Mouse (Mus musculus): ENCODE data around the gene Jmjd8.
"Not testable (repeated sequence)": the region's sequence is repeated elsewhere in the genome, so short reads cannot be mapped to it uniquely, and the experiment has no call there.

Gene Jmjd8

DNA sequence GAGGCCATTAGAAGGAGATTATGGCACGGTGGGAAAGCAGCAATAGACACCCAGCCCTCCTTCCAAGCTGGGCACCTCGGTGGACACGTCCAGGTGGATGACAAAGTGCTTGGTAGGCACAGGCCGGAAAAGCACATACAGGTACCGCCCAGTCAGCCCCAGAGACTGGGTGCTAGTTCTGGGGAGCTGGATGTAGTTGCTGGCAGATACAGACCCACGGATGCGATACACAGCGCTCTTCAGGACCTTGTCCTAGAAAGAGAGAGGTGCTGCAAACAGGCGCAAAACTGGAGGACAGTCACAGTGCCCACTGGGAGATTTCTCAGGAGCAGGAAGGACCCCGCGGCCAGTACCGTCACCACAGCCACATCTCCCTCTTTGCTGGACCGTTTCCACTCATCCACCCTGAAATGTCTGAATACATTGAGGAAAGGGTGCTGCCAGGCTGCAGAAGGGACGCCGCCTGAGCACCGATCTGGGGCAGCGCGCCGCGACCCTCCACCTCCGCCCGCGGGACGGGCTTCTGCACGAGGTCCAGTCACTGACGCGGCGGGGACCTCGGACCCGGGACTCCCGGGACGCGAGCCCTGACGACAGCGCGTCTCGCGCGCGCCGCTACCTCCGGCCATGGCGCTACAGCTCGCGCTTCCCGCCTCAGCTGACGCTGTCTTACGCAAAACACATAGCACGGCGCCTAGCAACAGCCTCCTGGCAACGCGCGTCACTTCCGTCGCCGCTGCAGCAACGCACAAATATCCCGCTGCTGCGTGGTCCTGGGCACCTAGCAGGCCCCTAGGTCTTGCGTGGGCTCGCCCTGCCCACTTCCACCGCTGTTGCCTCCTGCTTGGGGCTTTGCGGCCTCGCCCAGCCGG is 32.4 kb downstream of the Jmjd8 start, which contains the start of gene Wdr90:
Gene Wdr90 (minus strand): TSS at position 670 of the 872 bp plus-strand sequence.
- DNase-seq (ENCODE audit: low read depth, low spot score) = peak; percentile 71

DNA sequence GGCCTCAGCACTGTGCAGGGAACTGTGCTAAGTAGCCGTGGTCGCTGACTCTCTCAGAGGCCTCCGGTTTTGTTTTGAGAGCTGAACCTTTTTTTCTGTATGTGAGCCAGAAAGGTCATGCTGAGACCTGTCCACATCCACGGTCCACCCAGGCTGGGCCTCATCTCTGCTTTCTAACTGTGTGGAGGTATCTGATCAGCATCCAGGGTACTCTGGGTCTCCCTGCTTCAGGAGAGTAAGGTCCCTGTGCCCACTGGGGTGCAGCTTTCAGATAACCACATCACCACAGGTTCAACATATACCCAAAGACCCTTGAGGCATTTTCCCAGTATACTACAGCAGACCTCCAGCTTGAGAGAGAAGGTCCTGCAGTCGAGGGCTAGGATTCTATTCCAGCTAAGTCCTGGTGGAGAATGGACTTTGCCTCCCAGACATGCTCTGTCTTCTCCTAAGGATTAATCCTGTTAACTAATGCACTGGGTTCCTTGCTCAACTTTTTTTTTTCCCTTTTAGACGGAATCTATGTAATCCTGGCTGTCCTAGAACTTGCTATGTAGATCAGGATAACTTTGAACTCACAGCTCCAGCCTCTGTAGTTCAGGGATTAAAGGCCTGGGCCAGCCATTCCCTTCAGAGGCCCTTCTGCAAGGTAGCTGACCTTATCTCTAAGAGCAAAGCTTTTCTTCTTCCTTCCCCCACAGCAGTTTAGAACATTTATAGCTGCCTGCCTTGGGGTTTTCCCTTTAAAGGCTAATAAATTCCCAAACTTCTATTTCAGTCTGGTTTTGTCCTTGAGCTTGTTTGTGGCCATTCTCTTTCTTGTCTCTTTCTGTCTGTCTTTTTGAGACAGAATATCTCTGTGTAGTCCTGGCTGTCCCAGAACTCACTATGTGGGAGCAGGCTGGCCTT is 33.3 kb downstream of the Jmjd8 start:
- no peak for DNase-seq (ENCODE audit: low read depth, low spot score)

DNA sequence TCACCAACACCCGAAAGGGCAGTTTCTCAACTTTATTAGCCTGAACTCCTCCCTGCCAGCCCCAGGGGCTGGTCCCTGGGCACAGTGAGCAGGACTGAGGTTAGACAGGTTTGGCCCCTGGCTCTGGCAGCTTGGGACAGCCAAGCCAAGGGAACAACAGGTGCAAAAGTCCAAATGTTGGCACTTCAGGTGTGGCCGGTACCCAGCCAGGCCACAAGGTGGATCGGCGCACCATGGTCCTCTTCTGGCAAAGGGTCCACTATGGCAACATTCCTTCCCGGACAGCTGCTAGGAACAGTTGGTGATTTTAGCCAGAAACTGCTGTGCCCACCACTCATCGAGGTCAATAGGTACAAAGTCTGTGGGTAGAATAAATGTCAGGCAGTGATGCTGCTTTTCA is 35.0 kb downstream of the Jmjd8 start:
- no peak for DNase-seq (ENCODE audit: low read depth, low spot score)

DNA sequence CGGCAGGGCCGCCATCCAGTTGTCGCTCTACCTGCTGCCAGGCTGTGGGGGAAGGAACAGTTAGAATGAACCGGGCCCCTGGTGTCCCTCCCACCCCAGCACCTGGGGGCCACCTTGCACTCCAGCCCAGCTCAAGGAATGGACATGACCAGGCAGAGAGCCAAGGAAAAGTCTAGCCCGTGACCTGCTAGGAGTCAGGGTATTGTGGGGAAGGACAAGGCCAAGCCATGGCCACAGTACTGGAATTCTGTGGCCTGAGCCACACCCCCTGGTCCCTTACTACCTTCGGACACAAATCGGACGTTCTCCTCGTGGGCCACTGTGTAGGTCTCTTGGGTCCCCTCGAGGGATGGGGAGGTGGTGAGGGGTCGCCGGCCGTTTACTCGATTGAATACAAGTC is 35.6 kb downstream of the Jmjd8 start:
- DNase-seq (ENCODE audit: low read depth, low spot score) = no peak

DNA sequence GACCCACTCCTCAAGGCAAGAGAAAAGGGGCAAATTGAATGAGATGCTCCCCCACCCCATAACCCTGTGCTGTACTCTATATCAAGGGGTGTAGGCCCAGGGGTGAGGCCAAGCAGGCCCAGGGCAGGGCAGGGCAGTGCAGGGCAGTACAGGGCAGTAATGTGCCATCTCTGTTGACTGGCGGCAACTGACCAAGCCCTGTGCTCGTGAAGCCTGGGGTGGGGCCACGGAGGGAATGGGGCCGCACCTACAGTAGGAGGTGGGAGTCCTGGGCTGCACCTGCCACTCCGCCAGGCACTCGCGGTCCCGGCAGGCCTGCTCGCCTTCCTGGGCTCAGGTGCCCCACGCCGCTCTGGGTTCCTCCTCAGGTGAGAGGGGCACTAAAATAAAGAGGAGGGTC is 36.6 kb downstream of the Jmjd8 start:
- DNase-seq (ENCODE audit: low read depth, low spot score) = no peak

DNA sequence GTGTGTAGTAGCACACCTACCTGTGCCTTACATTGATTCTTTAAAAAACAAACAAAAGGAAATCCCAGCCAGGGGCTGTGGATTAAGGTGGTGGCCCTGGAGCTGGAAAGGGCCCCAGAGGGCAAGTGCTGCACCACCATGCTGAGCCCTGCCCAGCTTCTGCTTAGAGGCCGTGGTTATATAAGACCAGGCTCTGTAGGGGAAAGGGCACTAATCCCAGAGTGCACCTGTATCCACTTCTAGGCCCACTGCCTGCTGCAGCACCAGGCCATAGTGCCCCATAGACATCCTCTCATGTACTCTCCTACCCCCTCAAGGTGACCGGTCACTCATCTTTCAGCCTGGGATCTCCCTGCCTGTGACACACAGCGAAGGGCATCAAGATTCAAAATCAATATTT is 37.5 kb downstream of the Jmjd8 start:
- DNase-seq (ENCODE audit: low read depth, low spot score) = no peak

DNA sequence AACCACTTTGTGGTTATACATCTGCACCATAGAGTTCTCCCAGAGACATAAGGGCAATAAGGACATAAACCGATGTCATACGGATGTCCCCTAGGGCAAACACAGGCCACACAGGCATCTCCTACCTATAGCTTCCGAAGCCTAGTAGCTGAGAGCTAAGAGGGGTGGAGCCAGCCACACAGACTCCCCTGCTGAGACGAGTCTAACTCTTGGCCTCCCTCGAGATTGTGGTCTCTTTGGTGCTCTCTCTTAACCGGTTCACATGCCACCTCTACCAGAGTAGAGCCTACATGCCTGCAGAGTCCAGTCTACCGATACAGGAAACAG is 38.8 kb downstream of the Jmjd8 start:
- no peak for DNase-seq (ENCODE audit: low read depth, low spot score)

DNA sequence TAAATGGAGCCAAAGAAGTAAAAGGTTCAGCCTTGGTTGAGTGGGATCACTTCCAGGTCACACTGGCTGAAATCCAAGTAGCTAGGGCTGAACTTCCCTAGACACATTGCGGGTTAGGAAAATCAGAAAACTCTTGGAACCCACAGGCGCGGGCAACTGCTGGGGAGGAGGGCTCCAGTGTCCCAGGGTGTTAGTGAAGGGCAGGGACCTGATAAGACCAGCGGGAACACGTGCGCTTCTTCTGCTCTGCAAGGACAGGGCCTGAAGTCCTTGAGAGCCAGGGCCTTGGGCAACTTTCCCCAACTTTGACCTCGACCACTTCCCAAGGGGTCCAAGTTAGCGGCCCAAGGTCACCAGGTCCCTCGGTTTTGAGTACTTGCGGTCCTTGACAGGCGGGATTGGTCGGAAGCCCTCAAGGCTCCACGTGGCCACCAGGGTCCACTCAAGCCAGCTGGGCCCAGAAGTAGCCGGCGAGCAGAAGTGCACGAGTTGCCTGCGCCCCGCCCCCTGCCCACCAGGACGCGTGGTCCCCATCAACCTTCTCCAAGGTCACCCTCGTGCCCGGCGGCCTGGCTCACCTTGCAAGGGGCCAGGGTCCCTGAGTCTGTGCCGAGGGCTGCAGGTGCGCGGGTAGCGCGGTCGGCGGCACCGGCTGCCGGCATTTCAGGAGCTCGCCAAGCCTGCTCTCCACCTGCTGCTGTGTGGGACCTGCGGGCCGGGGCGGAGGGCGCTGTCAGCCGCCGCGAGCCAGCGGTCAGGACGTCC is 39.4 kb downstream of the Jmjd8 start:
- DNase-seq (ENCODE audit: low read depth, low spot score) = no peak

DNA sequence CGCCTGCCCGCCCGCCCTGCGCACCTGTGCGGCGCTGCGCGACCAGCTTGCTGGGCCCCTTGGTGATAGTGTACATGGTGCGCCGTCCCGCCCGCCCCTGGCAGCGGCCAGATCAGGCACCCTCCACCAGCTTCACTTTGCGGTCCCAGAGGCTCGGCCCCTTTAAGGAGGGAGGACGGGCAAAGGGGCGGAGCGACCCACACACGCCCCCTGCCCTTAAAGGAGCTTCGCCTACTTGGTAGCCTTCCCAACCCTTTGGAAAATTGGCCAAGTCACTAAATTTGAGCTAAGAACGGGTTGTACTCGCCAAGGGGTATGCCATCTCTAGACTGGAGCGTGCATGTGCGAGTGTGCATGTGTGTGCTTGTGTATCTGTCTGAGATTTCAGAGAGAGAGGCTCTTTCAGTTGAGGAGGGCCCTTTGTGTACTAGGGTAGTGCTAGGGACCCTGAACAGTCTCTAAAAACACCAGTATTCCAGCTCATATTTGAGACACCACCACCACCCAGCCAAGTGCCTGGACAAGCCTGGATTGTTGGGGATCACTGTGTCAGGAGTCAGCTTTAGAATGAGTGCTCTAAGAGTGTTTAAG is 40.0 kb downstream of the Jmjd8 start, which contains the start of gene Mcrip2:
Gene Mcrip2 (minus strand): TSS at position 164 of the 591 bp plus-strand sequence.
- DNase-seq (ENCODE audit: low read depth, low spot score) = no peak

DNA sequence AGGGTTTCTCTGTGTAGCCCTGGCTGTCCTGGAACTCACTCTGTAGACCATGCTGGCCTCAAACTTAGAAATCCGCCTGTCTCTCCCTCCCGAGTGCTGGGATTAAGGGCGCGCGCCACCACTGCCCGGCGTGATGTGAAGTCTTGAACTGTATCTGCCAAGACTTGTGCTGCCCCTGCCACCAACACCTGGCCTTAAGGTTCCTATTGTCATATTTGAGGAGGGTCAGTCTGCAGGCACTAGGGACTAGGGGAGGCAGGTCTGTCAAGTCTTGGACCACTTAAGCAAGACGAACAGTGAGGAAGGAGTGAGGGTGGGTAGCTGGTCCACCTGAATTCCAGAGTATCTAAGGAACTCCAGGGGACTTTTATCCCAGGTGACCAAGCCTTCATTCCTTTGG is 40.8 kb downstream of the Jmjd8 start:
- DNase-seq (ENCODE audit: low read depth, low spot score) = no peak

DNA sequence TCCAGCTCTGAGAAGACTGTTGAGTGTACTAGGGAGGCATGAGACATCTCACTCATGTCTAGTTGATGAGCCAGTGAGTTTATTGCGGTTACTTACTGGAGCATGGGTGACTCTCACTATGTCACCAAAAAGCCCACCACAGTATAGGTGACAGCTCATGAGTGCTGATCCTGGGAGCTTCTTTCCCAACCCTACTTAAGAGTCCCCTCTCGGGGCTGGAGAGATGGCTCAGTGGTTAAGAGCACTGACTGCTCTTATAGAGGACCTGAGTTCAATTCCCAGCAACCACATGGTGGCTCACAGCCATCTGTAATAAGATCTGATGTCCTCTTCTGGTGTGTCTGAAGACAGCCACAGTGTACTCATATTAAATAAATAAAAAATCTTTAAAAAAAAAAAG is 41.3 kb downstream of the Jmjd8 start:
- DNase-seq (ENCODE audit: low read depth, low spot score) = no peak

DNA sequence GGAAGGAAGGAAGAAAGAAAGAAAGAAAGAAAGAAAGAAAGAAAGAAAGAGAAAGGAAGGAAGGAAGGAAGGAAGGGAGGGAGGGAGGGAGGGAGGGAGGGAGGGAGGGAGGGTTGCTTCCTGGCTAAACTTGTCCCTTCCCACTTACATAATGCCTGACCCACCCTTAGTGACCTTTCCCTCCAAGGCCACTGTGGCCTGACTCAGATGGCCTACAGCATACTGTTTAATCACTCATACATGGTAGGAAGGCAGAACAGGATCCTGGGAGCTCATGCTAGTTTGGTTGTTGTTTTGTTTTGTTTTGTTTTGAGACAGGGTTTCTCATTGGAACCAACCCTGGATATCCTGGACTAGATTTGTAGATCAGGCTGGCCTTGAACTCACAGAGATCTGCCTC is 42.9 kb downstream of the Jmjd8 start:
- not testable (repeated sequence) for DNase-seq (ENCODE audit: low read depth, low spot score)

DNA sequence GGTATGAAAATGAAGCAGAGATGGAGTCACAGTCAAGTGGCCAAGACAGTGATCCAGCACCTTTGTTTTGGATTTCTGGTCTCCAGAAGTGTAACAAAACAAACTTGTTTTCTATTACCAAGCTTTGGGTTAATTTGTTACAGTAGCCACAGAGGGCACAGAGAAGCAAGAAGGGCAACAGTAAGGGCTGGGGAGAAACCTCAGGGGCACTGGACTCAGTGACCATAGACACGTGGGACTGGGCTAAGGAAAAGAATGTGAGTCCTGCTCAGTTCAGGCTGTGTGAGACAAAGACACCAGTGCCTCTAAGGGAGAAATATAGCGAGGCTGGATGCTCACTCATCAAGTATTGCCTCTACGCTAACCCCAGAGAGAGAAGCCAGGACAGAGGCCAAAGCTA is 44.0 kb downstream of the Jmjd8 start:
- no peak for DNase-seq (ENCODE audit: low read depth, low spot score)

DNA sequence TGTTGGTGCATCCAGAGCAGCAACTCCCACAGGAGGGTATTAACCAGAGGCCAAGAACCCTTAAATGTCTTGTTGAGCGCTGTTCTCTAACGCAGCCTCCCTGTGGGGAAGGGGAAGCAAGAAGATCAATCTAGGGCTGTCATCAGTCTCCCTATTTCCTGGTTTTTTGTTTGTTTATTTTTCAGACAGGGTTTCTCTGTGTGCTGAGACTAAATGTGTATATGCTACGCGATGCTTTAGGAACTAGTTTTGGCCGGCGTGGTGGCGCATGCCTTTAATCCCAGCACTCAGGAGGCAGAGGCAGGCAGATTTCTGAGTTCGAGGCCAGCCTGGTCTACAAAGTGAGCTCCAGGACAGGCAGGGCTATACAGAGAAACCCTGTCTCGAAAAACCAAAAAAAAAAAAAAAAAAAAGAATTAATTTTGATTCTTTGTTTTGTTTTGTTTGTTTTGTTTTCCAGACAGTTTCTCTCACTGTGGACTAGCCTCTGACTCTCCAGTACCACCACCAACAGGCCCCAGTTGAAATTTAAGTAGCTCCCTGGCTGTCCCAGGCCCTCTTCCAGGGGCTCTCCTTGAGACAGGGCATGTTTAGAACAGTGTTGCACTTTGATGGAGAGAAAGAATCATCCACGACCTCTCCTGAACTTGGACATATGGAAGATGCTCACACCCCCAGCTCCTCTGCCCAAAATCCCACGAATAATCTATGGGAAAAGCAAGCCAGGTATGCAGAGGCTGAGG is 44.9 kb downstream of the Jmjd8 start:
- DNase-seq (ENCODE audit: low read depth, low spot score) = no peak

DNA sequence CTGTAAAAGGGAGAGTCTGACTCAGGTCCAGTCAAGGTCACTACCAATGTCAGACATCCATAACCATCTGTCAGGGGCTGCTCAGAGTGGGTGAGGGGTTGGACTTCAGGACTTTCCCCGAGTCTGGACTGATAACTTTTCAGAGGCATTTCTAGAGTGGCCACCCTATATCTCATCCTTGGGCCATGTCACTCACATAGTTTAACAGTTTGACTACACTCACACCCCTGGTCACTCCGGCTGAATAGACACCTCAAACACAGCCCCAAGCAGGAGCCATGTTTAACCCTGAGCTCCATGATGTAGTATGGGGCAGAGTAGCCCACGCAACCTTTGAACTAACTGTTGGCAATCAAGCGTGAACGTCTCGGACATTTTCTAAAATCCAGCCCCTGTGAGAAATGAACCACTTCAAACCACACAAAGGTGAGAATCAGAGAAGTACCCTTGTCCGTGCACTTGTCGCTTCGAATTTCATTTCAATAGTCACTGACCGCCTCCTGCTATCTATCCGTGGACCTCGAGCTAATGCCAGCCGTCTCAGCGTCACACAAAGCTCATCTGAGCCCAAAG is 45.6 kb downstream of the Jmjd8 start:
- no peak for DNase-seq (ENCODE audit: low read depth, low spot score)

DNA sequence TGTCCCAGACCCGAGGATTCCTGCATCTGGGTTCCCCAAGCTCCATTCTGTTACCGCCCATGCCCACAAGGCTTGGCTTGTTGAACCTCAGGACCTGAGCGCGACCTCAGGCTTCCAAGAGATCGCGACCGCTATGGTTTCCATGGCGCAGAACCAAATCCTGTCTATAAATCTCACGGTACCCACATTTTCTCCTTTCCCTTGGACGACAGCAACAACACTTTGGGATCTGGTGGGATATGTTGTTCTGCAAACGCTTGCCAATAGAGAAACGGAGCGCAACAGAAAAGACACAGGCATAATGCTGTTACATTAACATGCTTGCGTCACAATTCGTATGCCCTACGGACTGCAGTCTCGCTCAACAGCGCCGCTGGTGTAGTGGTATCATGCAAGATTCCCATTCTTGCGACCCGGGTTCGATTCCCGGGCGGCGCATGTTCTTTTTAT is 46.1 kb downstream of the Jmjd8 start, which contains the start of gene Mettl26:
Gene Mettl26 (plus strand): TSS at position 354 of the 450 bp plus-strand sequence.
- DNase-seq (ENCODE audit: low read depth, low spot score) = peak; percentile 82

DNA sequence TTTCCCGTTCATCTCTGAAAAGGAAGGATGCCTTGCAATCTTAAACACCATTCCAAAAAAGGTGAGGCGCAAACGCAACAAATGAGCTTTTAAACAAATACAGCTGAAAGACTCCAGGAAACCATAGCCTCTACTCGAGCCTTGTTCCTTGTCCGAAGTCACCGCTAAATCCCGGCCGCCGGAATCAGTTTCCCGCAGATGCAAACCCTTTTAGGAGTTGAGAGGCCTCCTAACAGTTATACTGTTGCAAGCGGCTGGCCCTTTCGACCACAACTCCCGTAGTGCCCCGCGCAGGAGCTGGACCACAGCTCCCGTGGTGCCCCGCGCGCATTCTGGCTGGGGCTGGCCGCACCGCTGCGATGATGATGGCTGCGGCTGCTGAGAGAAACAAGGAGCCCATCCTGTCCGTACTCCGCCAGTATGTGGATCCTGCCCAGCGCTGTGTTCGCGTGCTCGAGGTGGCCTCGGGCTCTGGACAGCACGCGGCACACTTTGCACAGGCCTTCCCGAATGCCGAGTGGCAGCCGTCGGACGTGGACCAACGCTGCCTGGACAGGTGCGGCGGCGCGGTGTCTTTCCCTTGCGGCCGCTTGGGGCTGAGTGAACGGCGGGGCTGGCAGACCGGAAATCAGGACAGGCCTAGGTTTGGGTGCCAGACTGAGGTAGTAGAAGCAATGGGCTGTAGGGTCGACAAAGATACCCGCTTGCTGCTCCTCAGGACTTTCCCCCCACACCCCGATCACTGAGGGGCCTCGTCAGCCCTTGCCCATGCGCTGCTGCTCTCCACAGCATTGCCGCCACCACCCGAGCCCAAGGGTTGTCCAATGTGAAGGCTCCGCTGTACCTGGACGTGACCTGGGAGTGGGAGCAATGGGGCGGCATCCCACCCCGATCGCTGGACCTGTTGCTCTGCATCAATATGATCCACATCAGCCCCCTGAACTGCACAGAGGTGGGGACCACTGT is 46.8 kb downstream of the Jmjd8 start:
- peak; percentile 66 for DNase-seq (ENCODE audit: low read depth, low spot score)

DNA sequence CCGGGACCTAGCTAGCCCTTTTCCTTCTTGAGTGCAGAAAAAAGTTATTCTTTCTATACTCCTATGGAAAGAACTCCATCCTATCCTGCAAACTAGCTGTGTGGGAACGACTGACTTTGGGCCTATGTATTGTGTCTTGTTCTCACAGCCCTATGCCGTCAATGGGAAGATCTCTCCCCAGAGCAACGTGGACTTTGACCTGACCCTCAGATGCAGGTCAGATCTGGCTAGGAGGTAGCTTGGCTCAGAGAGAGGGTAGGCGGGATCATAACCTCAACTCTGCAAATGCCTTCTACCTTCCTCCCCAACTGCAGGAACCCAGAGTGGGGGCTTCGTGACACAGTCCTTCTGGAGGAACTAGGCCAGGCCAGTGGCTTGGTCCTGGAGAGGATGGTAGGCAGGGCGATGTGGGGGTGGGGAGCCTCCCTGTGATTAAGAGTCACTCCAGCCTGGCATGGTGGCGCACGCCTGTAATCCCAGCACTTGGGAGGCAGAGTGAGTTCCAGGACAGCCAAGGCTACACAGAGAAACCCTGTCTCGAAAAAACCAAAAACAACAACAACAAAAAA is 47.8 kb downstream of the Jmjd8 start:
- DNase-seq (ENCODE audit: low read depth, low spot score) = no peak

DNA sequence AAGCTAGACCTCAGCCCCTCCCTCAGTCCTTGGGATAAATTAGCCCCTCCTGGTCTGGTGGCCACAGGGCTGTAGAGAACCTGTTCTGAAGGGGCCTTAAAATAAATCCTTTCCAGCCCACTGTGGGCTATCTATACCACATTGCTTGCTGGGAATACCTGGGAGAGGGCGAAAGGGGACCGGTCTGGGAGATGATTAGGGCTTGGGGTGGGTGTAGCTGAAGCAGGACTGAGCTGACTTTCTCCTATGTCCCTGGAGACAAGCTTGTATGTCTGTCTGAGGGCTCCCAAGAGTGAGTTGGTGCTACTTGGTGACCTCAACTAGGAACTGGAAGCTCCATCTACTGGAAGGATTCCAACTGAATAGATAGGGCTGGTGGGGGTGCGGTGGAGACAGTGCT is 48.4 kb downstream of the Jmjd8 start:
- no peak for DNase-seq (ENCODE audit: low read depth, low spot score)
